Mouse (Mus musculus) adipocyte (in vitro differentiated cells): Measurements from ENCODE around the gene Pex7.
"Not testable (repeated sequence)": the region's sequence is repeated elsewhere in the genome, so short reads cannot be mapped to it uniquely, and the experiment has no call there.

Source experiments
- DNase-seq: peaks from one replicate; pipeline ENCODE4 v3.0.0-alpha.2; 2016; ENCODE audit warnings: low spot score

The Pex7 gene

DNA sequence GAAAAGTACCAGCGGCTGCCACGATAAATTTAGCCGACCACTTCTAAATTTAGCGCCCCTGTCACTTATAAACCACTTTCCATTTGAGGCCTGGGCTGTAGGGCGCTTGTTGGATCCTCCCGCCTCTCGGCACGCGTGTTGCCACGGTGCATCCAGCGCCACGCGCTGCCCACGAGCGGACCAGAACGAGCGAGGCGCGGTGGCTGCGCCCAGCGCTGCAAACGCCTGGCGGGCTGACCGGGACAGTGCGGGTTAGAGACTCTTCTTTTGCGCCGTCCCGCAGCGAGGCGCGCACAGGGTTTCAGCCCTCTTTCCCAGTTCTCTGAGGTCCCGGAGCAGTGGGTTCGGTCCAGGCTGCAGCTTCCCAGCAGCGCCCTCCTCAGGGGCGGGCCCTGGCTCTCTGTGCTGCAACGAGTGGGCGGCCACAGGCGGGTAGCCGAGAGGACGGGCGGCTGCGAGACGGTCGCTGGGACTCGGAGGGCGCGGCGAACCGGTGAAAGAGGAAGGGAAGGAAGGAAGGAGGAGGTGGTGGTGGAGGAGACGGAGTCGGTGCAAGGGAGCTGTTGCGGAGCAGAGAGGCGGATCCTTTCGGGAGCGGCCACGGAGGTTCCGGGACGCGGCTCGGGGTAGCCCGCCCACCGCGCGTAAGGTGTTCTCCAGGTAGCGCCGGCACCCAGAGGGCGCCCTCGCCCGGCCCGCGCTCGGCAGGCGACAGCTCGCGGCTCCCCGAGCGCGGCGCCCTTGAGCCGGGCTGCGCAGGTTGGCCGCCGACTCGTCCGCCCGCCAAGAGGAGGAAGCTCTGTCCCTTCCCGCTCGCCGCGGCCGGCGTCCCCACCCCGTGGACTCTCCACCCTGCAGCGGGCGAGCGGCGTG, 26.3 kb upstream of the Pex7 start:
- DNase-seq, result peak; percentile 66

DNA sequence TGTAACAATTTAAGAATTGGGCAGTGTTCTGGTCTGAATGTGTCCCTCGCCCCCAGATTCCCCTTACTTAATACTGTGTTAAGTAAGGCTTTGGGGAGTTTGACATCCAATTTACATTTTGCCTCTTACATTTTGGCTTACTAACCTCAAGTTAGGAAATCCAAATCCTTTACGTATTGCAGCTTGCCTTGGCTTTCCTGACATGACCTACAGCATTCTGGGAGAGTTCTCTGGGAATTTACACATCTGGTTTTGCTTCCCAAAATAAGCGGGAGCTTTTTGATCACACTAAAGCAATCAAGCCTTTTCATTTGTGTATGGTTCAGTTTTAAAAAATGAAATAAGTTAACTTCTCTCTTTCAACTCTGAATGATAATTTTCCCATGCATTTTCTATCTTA, 25.5 kb upstream of the Pex7 start:
- DNase-seq, result no peak

DNA sequence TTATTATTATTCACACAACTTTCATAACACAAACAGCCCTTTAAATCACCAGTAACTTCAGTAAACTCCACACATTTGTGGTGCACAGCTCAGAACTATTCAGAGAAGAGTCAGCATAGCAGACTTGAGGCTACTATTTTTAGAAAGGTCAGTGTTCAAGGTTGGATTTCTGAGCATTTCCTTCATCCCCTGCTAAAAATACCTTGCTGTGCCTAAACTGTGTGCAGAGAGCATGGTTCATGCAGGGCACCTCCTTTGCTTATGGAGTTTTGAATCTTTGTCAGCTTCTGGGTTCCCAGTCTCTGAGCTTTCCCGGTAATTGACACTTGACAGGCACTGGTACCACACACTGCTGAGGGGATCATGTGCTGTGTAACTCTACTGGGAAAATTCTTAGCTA, 20.7 kb upstream of the Pex7 start:
- DNase-seq, result no peak

DNA sequence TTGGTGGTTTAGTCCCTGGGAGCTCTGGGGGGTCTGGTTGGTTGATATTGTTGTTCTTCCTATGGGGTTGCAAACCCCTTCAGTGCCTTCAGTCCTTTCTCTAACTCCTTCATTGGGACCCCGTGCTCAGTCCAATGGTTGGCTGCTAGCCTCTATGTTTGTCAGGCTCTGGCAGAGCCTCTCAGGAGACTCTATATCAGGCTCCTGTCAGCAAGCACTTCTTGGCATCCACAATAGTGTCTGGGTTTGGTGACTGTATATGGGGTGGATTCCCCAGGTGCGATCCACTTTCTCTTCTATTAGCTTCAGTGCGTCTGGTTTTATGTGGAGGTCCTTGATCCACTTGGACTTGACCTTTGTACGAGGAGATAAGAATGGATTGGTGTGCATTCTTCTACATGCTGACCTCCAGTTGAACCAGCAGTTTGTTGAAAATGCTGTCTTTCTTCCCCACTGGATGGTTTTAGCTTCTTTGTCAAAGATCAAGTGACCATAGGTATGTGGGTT, 19.0 kb upstream of the Pex7 start:
- DNase-seq, result not testable (repeated sequence)

DNA sequence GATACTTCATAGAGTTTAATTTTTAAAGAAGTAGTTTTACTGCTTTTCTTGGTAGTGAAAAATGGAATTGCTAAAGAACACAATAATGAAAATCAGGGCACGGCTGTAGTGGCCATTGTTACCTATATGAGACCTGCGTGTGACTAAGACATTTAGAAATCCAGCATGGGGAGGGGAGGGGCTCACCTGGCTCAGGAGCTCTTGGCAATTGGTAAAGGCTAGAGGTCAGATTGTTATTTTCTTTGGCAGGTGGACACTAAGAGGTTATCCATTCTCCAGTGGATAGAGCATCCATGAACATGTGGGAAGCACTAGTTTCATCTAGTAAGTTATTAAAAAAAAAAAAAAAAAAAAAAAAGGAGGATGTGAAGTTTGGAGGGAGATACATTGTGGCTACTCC, 16.8 kb upstream of the Pex7 start:
- DNase-seq, result no peak

DNA sequence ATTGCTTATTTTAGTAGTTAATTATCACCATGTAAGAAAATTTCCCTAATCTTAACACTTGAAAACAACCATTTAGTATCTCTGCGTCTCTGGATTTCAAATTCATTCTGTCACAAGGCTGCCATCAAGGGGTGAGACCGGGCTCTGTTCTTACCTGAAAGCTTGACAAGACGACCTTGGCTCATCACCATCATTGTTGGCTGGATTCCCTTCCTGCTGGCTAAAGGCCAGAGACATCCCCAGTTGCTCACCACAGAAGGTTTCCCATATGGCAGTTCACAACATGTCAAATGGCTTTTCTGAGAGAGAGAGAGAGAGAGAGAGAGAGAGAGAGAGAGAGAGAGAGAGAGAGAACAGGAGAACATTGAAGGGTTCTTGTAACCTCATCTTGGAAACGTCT, 14.9 kb upstream of the Pex7 start:
- no peak for DNase-seq

DNA sequence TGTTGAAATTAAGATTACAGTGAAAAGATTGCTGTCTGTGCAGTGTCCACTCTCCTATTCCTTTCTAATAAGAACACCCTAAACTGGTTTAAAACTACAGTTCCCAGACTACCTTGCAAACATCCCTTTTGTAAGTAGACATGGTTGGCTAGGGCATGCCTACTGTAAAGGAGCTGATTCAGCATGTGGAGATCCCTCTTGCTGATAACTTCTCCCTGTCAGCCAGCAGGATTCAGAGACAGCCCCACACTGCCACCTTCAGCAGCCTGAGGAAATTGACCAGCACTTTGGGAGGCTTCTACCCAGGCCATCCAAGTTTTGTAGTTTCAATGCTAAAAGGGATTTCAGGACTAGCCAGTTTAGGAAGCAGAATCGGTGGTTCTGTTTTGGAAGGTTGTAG, 7.8 kb upstream of the Pex7 start:
- peak; percentile 76 for DNase-seq

DNA sequence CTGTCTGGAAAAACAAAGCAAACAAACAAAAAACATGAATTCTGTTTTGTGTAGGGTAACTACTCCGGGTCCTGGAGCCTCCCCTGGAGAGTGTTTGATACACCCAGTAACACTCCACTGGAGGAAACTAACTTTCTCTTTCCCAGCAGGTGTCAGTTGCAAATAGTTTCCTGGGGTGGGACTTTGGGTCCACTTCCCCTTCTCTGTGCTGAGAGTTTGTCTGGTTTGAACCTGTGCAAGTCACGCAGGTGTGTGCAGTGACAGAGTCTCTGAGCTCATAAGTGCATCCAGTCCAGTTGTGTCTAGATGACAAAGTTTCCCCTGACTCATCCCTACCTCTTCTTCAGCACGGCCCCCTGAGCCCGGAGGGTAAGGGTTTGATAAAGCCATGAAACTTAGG, 6.3 kb upstream of the Pex7 start:
- DNase-seq, result no peak

DNA sequence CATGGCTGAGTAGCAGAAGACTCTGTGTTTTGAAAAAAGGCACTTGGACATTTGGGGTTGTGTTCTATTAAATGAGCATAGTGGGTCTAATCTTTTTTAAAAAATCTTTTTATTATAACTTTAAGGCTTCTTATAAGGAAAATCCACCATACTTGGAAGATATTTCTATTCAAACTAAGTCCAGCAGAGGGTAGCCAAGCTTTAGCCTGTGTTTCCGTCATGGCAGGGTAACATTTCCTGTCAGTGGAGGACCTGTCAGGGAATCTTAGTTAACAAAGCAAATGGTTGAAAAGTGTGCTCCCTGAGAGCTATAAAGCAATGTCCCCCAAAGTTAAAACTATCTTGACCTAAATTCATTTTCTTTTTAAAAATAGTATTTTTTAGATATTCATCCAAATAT, 4.1 kb upstream of the Pex7 start:
- DNase-seq, result peak; percentile 58

DNA sequence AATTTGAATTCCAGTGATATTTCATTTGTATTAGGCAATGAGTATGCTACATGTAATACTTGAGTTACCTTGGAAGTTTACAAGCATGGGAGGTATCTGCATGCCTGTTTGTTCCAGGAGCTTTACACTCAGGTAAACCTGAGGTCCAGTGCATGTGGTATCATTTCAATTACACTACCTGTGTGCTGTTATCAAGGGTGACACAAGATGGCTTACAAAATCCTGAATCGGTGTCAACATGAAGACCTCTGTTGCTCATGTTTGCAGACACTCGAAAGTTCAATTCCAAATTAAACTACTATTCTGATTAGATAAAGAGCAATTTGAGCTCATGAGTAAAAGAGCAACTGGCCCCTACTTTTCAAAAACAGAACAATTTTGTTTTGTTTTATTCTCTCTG, 3.0 kb upstream of the Pex7 start:
- no peak for DNase-seq

DNA sequence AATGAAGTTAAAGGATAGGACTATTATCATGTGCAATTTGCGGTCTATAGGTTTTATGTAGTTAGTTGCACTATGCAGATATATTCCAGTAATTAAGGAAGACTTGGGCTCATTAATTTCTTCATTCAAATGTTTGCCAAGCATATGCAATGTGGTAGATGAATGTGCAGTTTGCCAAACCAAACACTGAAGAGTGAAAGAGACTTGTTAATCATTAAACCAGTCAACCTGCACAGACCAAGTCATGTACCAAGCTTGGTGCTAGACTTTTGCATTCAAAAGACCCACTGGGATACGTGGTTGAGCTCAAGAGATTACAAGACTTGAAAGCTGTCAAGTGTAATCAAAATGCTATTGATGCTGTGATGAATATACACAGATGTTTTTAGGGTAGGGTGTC, 587 bp upstream of the Pex7 start:
- DNase-seq, result no peak

DNA sequence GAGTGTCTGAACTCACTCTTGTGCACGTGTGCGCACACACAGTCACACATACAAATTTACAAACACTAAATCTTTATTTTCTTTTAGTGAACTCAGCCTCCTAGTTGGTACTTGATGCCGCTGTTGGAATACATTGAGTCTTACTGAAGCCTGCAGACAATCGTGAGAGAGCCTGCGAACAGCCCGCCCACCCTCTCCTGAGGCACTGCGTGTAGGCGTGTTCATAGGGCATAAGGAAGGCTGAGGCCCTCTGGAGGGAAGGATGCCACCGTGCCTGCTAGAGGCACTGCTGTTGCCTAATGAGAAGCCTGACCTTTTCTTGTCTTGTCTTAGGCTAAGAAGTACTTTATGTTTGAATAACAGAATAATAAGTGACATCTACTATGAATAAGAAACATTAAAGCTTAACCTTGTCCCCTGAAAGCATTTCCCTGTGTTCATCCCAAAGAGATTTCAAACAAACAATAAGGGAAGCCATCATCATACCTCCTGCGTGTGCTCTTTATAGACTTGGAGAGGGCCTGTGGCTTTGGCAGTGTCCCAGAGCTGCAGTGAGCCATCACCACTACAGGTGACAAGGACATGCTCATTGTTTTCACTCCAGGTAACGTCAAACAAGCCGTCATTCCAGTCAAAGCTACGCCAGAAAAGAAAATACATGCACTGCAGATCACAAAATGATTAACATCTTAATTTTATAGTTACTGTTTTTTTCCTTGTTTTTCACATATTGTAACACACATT, 3.2 kb downstream of the Pex7 start:
- DNase-seq, result no peak

DNA sequence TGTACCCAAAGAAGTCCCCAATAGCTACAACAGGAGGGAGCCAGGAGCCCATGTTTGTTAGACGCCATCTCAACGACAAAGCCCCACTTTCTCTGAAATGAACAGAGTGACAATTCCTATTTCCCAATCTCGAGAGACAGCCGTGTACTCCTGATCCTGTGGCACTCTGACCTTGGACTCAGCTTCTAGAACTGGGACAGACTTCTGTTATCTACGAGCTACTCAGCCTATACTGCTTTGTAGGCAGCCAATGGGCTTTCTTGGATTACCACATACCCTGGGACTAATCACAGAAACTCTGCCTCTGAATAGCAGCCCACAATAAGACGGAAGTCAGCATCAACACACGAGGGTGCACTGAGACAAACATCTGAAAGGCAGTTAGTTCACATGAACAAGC, 5.5 kb downstream of the Pex7 start:
- no peak for DNase-seq

DNA sequence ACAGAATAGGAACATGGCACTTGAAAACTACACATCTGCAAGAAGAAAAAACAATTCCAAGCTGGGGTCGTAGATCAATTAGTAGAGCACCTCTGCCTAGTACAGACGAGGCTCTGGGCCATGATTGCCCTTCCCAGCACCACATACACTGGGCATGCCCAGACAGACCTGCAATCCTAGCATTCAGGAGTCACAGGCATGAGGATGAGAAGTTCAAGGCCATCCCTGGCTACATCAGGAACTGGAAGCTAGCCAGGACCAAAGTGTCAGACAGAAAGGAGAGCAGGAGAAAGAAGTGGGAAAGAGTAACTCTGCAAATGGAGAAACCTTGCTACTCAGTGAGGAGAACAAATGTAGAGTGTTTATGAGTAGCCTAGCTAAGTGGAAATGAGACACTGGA, 7.3 kb downstream of the Pex7 start:
- DNase-seq, result no peak

DNA sequence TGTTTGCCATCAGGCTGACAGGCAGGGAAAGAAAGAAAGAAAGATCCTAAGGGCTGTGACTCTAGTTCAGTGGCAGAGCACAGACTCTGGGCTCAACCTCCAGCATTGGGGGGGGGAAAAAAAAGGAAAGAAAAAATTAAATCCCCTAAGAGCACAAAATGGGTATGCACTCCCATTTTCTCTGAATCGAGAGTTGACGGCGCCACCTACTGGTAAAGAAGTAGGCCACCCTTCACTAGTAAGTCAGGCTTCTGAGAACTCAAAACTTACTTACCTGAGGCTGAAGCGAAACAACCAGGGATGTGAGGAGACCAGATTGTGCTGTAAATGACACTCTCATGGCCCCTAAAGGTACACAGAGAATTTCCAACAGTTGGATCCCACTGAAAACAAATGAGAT, 13.5 kb downstream of the Pex7 start:
- peak; percentile 59 for DNase-seq

DNA sequence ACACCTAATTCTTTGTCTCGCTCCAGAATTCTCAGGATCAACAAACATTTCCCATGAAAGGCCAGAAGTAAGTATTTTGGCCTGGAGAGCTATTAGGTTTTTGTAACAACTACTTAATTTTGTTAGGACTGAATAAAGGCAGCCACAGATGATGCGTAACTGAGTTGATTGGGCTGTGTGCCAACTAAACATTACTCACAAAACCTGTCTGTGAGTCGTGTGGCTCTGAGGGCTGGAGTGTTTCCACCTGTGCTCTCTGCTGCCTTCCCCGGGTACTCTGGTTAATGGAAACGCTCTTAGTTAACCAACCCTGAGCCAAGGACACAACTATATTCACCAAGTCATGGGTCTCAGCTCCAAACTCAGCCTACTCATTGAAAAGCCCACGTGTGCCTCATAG, 14.3 kb downstream of the Pex7 start:
- no peak for DNase-seq

DNA sequence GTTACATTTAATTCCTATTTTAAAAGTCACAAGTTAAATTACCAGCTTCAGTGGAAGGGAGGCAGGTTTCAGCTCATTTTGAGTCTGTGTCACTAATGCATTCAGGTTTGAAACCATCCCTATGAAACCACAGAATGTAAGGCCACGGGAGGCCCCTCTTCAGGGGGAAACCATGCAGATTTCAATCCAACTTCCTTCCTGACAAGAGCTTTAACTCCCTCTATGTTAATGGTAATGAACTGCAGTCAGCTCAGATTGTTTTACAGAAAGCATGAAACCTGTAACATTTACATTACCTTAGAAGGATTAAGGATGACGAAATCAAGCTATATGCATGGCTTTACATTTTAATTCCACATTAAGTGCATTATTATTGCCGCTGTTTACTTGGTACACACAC, 15.8 kb downstream of the Pex7 start:
- no peak for DNase-seq

DNA sequence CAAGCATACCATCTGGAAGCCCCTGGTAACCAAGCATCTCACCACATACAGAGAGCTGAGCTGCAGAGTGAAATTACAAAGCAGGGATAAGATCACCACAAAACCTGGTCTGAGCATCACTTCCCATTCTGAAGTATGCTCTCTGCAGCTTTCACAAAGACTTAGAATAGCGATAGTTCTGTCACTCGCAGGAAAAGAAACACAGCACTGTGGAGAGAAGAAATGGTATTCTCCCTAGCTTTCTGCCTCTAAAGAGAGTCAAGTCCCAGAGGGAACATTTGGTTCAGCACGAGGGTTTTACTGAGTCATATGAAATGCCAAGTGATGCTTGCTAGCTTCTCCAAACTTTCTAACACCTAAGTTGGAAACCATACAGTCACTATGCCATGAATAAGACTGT, 17.6 kb downstream of the Pex7 start:
- DNase-seq, result no peak

DNA sequence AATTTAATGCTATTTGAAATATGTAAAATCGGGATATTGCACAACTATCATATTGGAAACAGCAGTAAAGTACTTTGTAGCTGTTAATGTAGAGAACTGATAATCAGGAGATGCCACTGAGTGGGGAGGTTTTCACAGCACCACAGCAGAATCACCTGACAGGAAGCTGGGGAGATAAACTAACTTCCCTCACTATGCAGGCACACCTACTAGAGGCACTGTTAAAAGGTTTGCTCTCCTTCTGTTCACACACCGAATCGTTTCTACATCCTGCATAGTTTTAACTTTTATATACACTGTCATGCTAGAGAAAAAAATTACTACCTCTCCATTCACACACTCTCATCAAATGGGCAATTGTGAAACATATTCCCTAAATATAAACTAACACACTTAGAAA, 21.2 kb downstream of the Pex7 start:
- DNase-seq, result no peak

DNA sequence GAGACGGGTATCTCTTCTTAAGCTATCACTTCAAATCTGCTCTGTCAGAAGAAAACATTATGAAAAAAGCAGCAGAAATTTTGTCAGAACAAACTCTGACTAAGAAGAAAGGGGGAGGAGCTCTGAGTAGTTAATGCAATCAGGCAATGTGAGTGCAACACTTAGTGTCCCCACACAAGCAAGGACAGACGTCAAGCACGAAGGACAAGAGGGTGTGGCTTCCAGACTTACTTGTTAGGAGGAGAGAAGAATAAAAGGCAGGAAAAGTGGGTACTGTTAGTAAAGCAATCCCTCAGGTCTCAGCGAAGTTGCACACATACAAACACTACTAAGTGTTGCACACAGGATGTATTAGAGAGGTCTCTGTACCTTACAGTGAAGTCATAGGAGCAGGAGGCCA, 23.1 kb downstream of the Pex7 start:
- no peak for DNase-seq

DNA sequence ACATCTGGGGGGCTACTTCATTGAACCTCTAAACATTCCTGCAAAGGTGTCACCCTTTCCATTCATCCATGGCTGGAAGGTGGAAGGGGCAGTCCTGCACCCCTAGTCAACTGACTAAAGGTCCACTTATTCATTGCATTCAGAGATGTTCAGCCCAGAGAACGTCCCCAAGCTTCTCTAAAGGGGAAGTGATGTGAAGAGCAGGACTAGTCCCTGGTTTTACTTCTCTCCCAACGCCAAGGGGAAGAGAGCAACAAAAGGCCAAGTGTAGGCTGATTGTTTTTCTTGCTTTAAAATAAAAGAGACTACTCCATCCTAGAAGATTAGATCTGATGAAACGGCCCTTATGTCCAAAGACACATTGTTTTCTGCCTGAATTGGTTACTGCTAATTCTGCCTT, 27.1 kb downstream of the Pex7 start:
- no peak for DNase-seq

DNA sequence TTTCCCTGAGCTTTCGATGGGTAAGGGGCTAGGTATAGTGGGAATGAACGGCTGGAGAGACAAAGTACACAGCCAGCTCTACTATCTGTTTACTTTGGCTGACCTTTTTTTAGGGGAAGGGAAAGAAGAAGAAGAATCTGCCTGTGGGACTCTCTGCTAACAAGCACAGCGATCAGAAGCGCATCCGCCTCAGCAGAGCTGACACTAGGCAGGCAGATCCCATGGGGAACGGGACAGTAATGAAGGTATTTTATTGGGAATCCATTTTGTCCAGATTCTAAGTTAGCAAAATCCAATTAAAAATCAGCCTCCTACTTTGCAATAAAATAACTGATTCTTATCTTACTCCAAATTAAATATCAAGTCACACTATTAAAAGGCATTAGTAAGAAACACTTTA, 28.3 kb downstream of the Pex7 start:
- no peak for DNase-seq

DNA sequence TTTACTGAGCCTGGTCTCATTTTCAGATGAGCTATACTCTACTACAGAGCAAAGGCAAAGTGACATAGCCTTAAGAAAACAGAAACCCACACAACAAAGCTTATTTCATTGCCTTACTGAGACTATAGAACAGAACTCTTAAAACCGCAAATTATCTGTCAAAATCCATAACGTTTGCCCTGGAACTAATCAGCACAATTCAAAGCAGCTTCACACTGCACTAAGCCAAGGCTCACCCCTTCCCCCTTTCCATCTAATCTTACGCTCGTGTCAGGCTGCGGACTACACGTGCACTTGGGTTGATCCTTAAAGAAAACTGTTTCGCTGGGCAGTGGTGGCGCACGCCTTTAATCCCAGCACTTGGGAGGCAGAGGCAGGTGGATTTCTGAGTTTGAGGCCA, 29.8 kb downstream of the Pex7 start:
- DNase-seq, result no peak

DNA sequence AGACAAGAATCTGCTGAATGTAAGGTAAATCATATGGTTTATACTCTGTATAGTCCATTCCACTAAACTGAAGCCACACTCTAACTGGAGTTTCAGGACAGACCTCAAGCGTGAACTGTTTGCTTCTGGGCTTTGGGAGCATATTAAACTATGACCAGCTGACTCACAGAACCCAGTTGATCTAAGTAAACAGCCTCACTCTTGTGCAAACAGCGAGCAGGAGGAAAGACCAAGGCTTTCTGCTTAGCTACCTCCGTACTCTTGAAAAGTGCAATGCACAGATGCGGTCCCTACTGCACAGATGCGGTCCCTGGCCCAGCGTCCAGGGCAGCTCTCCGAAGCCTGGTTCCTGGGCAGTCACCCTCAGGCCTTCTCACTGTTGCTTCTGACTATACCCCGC, 30.2 kb downstream of the Pex7 start:
- no peak for DNase-seq
